Mouse (Mus musculus): ENCODE data around the gene Acss1.

- no peak for TF ChIP-seq CTCF (IDR thresholded peaks at IDR 0.05; ENCODE audit: low read depth, low read length)
- no peak for TF ChIP-seq GATA1 (IDR thresholded peaks at IDR 0.05; ENCODE audit: borderline replicate concordance, low read length)
These were observed 97.5 kb downstream of the Acss1 start for GRCm38 (mm10) chr2:150570761-150571160.
